Comparison of ENCODE assay signal across 8 mouse cellular contexts in the genomic region with DNA sequence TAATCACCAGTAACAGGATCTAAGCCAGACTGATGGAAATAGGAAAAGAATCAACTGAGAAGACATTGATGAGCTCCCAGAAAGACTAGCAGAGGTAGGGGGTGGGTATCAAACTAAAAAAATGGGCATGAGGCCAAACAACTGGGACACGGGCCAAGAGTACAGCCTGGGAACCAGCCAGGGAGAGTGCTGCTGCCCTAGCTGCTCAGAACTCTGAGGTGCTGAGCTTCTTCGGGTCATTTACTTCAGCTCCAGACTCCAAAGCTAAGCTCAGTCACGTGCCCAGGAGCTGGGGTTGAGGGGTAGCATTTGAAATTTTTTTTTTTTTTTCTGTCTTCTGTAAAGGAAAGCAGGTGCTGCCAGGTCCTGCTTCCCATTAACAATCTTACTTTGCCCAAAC. TPM values are rescaled to one million over a fixed set of nuclear protein-coding genes. Genes with fewer than 3 reads are reported as not detected.
DNase-seq lines count a peak whose midpoint lies in the region; ATAC-seq and TF ChIP-seq lines count a peak whose summit lies in the region.

No protein-coding gene starts in this region.

- peak; percentile 74 to 82 for DNase-seq in cerebellum, postnatal 10 days
- no peak for DNase-seq in cerebellum, adult 18-20 months
- peak; percentile 15 for DNase-seq in liver
- peak; percentile 73 for DNase-seq in brain, embryonic 14.5 days (ENCODE audit: low read depth)
- peak; percentile 37 to 41 for DNase-seq in layer of hippocampus, postnatal 36 days
- DNase-seq in B cell, adult 2 months: no peak
- no peak for DNase-seq in gastrocnemius, adult 8-10 months (ENCODE audit: low spot score in 2 of 2)

- no peak overlapping the region for H3K27ac ChIP-seq in liver, embryonic 12.5 days

- no peaks in the 10 kb centered on the region for H3K4me1 ChIP-seq in liver, embryonic 12.5 days

- WGBS in liver, embryonic 12.5 days (ENCODE audit: insufficient replicate concordance): 49% methylated on average over 3 of the region's 3 CpGs

- no peak for TF ChIP-seq CTCF in brain, embryonic 14.5 days (IDR thresholded peaks at IDR 0.05; ENCODE audit: borderline replicate concordance, extremely low read depth, insufficient read depth, insufficient read length)

- no peak overlapping the region for H3K9ac ChIP-seq in liver, embryonic 12.5 days

- H3K4me3 ChIP-seq in liver, embryonic 12.5 days: no peak overlapping the region

- no peak for TF ChIP-seq POLR2A in brain, embryonic 14.5 days (IDR thresholded peaks at IDR 0.05; ENCODE audit: borderline replicate concordance, extremely low read depth, insufficient read depth, insufficient read length, poor library complexity, severe bottlenecking)

- peaks cover 14% of the 10 kb centered on the region for H3K9me3 ChIP-seq in liver, embryonic 12.5 days (replicated peaks)

- no peak overlapping the region for H3K4me2 ChIP-seq in liver, embryonic 12.5 days

- no peaks in the 10 kb centered on the region for H3K27me3 ChIP-seq in liver, embryonic 12.5 days (replicated peaks)

- no peaks in the 10 kb centered on the region for H3K36me3 ChIP-seq in liver, embryonic 12.5 days

- ATAC-seq in liver, embryonic 12.5 days: no peak

RNA-seq across cellular contexts. Expression of a gene that starts 10.1 kb away (rescaled TPM):
- polyA plus RNA-seq in liver, embryonic 12.5 days (2016; fragmentation: Nextera tagmentation; extraction: Ambion mirVana): 25.4 and 27.8 TPM in 2 replicates
- polyA plus RNA-seq in brain, embryonic 14.5 days (2012; rRNA removed): 58.2 and 75.1 TPM in 2 replicates
- 100 to 1,000 TPM; 121 to 130 TPM for total RNA-seq in layer of hippocampus, postnatal 36 days (2021)
- 10 to 100 TPM; 33.1 to 40.4 (median 39.0) TPM for total RNA-seq in gastrocnemius, adult 8-10 months (2022)

RNA-seq across cellular contexts. Expression of a gene that starts 52.5 kb away (rescaled TPM):
- polyA plus RNA-seq in liver, embryonic 12.5 days (2016; fragmentation: Nextera tagmentation; extraction: Ambion mirVana): not detected in 2 replicates
- polyA plus RNA-seq in brain, embryonic 14.5 days (2012; rRNA removed): 1.2 and 1.5 TPM in 2 replicates
- 10 to 100 TPM; 17.1 to 17.9 TPM for total RNA-seq in layer of hippocampus, postnatal 36 days (2021)
- total RNA-seq in gastrocnemius, adult 8-10 months (2022): 1 to 10 TPM; 1.7 to 3.4 (median 2.9) TPM

Comparison
In these comparisons a context has a peak if more than half of its experiments do, and no peak if none do; other contexts are left out.
1. DNase-seq: peak in cerebellum, postnatal 10 days (2 of 2), liver (single experiment), brain, embryonic 14.5 days (single experiment) and layer of hippocampus, postnatal 36 days (2 of 2); none in cerebellum, adult 18-20 months (0 of 2), B cell, adult 2 months (0 of 2) and gastrocnemius, adult 8-10 months (0 of 2).
2. RNA of a gene that starts 52.5 kb away (total RNA-seq): 17.1 to 17.9 TPM in layer of hippocampus, postnatal 36 days; 1.7 to 3.4 TPM in gastrocnemius, adult 8-10 months; every median in the first group is over 4 times any median in the second.